Mouse (Mus musculus) midbrain, embryonic 12.5 days (tissue): ENCODE results near the gene Apoe. TPM values are rescaled to one million over a fixed set of nuclear protein-coding genes. Genes with fewer than 3 reads are reported as not detected.

Experiments used
- ATAC-seq: fragments of 200-750 bp; cut with Nextera tagmentation; 2 replicates; pipeline ENCODE4 v1.8.0; 2017; ENCODE audit warnings: low read depth, moderate TSS enrichment, moderate library complexity; ENCODE audit not compliant: low FRiP score
- H3K27ac ChIP-seq: fragments of 300-500 bp; sonication (generic); replicated peaks from 2 replicates; pipeline ENCODE4 v1.5.1; 2016; ENCODE audit warnings: mild to moderate bottlenecking
- H3K27me3 ChIP-seq: fragments of 300-500 bp; sonication (generic); 2 replicates; pipeline ENCODE4 v1.6.1; 2016; ENCODE audit warnings: mild to moderate bottlenecking
- H3K36me3 ChIP-seq: fragments of 300-500 bp; sonication (generic); 2 replicates; pipeline ENCODE4 v1.6.1; 2016
- H3K4me1 ChIP-seq: fragments of 300-500 bp; sonication (generic); 2 replicates; pipeline ENCODE4 v1.6.1; 2016
- H3K4me2 ChIP-seq: fragments of 300-500 bp; sonication (generic); replicated peaks from 2 replicates; pipeline ENCODE4 v1.6.1; 2016; ENCODE audit warnings: mild to moderate bottlenecking, moderate library complexity
- H3K4me3 ChIP-seq: fragments of 300-500 bp; sonication (generic); 2 replicates; pipeline ENCODE4 v1.5.1; 2016; ENCODE audit warnings: mild to moderate bottlenecking
- H3K9ac ChIP-seq: fragments of 300-500 bp; sonication (generic); replicated peaks from 2 replicates; pipeline ENCODE4 v1.6.1; 2016; ENCODE audit warnings: mild to moderate bottlenecking, moderate library complexity
- H3K9me3 ChIP-seq: fragments of 300-500 bp; sonication (generic); 2 replicates; pipeline ENCODE4 v1.6.1; 2016; ENCODE audit warnings: mild to moderate bottlenecking
- WGBS: fragments of 180-500 bp; shearing (Covaris S2); methylation state at CpG from one replicate; pipeline ENCODE4 v1.1.7; 2016; 5-methylcytosine and 5-hydroxymethylcytosine counted together
- polyA plus RNA-seq: library from polyadenylated mRNA; unstranded; fragments of >200 nt; fragmentation: Nextera tagmentation; extraction: Ambion mirVana; gene quantifications from 2 replicates; pipeline ENCODE4 v1.2.1, GENCODE M21; 2016

Gene Apoe
- polyA plus RNA-seq, 1 experiment from 2014 or later = 260 TPM

DNA sequence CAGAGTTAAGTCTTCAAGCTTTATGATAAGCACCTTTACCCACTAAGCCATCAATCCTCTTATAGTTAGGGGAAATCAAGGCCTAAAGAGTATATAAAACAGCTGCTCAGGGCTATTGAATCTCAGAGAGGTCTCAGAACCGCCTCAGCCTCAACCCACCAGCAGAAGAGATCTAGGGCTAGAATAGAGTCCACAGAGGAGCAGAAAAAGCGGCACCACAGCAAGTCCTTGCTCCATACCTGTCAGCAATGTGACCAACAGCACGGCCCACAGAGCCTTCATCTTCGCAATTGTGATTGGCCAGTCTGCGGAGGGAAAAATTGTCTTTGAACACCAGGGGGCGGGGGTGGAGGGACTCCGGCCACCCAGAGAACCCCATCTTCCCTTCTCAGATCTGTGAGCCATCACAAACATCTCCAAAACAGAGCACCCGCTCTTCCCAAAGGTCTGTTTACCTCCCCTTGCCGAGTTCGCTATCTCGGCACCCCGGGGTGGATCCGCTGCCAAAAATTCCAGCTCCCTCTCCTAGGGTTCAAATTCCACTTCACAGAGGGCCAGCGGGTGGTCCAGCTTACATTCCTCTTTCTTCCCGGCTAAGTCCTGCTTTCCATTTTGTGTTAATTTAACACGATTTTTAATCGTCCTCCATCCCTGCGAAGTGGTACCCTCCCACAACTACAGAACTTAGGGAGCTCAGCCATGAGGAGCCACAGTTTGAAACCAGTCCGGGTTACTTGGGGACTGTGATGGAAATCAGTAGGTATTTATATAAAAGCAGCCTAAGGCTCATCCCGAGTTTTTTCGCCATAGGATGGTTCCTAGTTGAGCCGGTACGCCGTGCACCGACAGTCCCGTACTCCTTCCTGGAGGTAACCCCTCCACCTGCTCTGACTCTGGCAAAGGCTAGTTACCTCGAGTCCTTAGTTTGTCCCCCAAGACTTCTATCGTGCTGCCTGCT lies 760 bp downstream of the Apoe start:
- WGBS = 3% methylated on average over 28 of the region's 28 CpGs
- ATAC-seq = peak; percentile 13; the same call in 1 of the 2 replicates
- Histone ChIP-seq H3K4me3 (peak overlapping the region; percentile 37), H3K27ac (no peak overlapping the region), H3K9me3 (no peaks in the 10 kb centered on the region), H3K36me3 (peaks cover 18% of the 10 kb centered on the region), H3K4me2 (peak overlapping the region; percentile 60), H3K27me3 (no peaks in the 10 kb centered on the region), H3K9ac (peak overlapping the region; percentile 63), H3K4me1 (peaks cover 24% of the 10 kb centered on the region)

DNA sequence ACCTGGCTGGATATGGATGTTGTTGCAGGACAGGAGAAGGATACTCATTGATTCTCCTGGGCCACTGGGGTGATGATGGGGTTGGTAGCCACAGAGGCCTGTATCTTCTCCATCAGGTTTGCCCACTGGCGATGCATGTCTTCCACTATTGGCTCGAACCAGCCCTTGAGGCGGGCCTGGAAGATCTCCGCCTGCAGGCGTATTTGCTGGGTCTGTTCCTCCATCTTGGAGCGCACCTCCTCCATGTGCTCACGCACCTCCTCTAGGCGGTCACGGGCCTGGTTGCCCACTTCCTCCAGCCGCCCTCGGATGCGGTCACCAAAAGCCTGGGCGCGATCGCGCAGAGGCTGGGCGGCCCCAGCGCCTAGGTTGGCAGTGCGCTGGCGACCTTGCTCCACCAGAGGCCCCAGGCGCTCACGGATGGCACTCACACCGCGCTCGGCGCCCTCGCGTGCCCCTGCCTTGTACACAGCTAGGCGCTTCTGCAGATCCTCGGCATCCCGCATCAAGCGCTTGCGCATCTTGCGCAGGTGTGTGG lies 2.6 kb downstream of the Apoe start:
- no peak for ATAC-seq
- H3K36me3 ChIP-seq = peaks cover 8% of the 10 kb centered on the region
- H3K4me2 ChIP-seq = no peak overlapping the region
- H3K27me3 ChIP-seq = no peaks in the 10 kb centered on the region
- no peaks in the 10 kb centered on the region for H3K9me3 ChIP-seq
- H3K4me1 ChIP-seq = peaks cover 26% of the 10 kb centered on the region
- H3K9ac ChIP-seq = no peak overlapping the region
- H3K27ac ChIP-seq = no peak overlapping the region
- no peak overlapping the region for H3K4me3 ChIP-seq
- 94% methylated on average over 34 of the region's 34 CpGs for WGBS

DNA sequence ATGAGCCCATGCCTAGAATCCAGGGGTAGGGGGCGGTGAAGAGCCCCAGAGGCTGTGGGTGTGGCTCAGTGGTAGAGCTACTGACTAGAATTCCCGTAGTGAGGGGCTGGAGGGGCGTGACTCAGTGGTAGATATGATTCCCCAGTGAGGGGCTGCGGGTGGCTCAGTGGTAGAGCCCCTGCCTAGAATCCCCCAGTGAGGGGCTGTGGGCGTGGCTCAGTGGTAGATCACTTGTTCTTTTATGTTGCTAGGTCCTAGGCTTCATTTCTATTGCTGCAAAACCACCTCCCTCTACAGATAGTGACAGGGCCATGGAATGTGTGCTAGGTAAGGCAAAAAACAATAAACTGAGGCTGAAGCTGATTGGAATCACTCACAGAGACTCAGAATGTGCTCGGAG lies 3.1 kb downstream of the Apoe start:
- Histone ChIP-seq H3K27ac (no peak overlapping the region), H3K9ac (no peak overlapping the region), H3K9me3 (no peaks in the 10 kb centered on the region), H3K4me2 (no peak overlapping the region), H3K4me1 (peaks cover 25% of the 10 kb centered on the region), H3K36me3 (peaks cover 8% of the 10 kb centered on the region), H3K4me3 (no peak overlapping the region), H3K27me3 (no peaks in the 10 kb centered on the region)
- ATAC-seq = no peak
- 89% methylated on average over 6 of the region's 6 CpGs for whole genome bisulfite sequencing

DNA sequence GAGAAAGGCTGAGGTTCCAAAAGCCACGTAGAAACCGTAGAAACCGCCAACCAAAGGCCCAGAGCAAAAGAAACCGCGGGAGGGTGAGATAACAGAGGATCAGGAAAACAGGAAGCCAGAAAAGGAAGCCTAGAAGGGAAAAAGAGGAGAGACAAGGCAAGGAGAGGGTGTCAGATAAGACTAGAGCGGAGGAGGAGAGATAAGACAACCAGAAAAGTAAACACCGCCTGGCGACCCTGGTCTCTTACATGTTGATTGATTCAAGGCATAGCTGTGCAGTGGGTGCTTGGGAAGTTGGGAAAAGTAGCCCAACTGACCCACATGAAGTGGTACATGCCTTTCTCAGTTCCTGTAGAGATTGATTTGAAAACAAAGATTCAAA lies 3.8 kb downstream of the Apoe start:
- H3K4me3 ChIP-seq = no peak overlapping the region
- H3K36me3 ChIP-seq = peaks cover 8% of the 10 kb centered on the region
- no peaks in the 10 kb centered on the region for H3K9me3 ChIP-seq
- ATAC-seq = no peak
- H3K27ac ChIP-seq = no peak overlapping the region
- H3K9ac ChIP-seq = no peak overlapping the region
- WGBS = 66% methylated on average over 8 of the region's 8 CpGs
- no peaks in the 10 kb centered on the region for H3K27me3 ChIP-seq
- no peak overlapping the region for H3K4me2 ChIP-seq
- peaks cover 23% of the 10 kb centered on the region for H3K4me1 ChIP-seq

DNA sequence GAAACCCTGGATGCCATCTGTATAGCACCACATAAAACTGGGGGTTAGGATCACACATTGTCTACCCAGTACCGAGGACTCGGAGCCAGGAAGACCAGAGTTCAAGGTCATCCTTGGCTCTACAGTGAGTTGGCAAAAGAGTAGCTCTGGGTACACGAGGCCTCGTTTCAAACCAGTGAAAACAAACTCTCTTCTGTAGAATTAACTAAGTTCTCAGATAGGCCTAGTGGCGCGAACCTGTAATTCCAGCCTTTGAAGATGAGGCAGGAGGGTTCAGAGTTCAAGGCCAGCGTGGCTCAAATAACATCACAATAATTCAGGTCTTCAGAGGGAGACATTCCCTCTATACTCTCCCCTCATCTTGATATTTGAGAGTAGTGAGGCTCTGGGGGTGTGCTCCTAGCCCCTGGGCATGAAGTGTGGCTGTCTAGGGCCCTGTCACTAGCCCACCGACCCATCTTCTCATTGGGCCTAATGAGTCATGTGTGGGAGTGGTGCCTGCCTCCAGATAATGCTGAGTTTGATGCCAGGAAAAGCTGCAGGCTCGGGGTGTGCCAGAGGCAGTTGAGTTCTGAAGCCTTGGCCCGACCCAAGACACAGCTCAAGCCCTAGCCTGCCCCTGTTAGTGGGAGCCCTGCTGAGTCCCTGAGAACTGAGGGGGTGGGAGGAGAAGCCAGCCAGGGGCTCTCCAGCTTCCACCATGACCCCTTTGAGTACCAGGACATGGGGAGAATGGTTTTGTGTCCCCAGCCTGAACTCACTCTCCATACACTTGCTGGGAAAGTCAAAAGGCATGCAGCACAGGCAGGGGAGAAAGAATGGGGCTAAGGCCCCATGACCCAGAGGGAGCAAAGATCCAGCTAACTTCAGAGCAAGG lies 4.4 kb downstream of the Apoe start:
- no peak overlapping the region for H3K4me3 ChIP-seq
- WGBS = 87% methylated on average over 10 of the region's 10 CpGs
- H3K9me3 ChIP-seq = no peaks in the 10 kb centered on the region
- no peak overlapping the region for H3K4me2 ChIP-seq
- no peak overlapping the region for H3K9ac ChIP-seq
- H3K27ac ChIP-seq = no peak overlapping the region
- no peak for ATAC-seq
- H3K27me3 ChIP-seq = no peaks in the 10 kb centered on the region
- H3K4me1 ChIP-seq = peaks cover 22% of the 10 kb centered on the region
- H3K36me3 ChIP-seq = peaks cover 8% of the 10 kb centered on the region

DNA sequence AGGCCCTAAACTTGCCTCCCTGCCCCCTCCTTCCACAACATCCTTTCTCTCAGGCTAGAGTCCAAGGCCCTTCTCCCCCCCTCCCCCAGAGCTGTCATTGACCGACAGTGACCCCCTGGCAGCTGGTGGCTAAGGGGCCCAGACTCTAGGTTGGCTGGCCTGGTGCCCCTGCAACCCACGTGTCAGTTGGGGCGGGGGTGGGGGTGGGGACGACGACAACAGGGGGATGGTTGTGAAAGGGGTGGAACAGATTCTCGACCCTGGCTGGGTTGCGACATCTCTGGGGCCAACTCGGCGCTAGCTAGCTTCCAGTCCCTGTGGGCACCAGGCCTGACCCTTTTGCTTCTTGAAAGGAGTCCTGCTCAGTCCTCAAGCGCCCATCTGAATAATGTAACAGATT lies 5.6 kb downstream of the Apoe start:
- no peak overlapping the region for H3K4me3 ChIP-seq
- no peak for ATAC-seq

DNA sequence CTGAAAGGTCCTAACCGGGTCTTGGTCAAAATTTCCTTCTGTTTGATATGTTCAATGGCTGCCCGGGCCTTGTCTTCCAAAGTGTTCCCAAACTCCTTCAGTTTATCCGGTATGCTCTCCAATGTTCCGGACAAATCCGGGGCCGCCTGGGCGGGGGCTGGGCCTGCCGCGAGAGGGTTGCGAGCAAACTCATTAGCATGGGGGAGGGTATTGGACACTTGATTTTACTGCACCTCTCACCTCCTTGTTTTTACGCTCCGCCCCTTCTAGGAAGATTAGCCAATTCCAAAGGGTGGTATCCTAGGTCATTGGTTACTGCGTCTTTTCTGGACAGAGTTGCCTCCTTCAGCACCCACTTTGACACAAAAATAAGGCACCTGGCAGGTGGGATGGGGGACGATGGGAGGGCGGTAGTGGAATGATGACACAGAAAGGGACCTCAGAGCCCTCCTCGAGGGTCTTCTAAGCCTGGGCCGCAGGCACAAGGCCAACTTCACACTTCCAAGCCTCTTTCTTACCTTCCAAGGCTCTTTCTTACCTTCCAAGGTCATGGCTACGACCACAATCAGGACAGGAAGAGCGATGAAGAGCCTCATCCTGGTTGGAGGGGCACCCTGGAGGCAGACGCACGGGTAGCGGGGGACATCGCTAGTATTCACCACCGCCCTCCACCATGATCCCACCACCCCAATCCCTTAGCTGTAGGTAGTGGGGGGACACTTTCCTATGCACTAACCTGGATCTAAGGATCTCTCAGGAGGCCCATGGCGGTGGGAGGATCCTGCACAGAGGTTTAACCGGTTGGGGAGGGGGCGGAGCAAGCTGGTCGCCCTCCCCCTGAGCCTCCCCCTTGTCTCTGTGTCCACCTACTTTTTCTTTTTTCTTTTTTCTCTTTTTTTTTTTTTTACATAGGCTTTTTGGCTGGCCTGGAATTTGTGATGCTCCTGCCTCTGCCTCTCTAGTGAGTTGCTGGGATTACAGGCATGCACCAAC lies 6.8 kb downstream of the Apoe start, which contains the start of gene Apoc1:
Gene Apoc1 (minus strand): TSS at position 788 of the 993 bp plus-strand sequence.
- H3K27ac ChIP-seq = no peak within 1 kb of the TSS

More for the DNA sequence above, 5.6 kb downstream of the Apoe start:
- H3K4me1 ChIP-seq = peaks cover 11% of the 10 kb centered on the region
- no peak overlapping the region for H3K4me2 ChIP-seq
- peaks cover 8% of the 10 kb centered on the region for H3K36me3 ChIP-seq
- 37% methylated on average over 10 of the region's 10 CpGs for WGBS
- H3K27me3 ChIP-seq = no peaks in the 10 kb centered on the region
- no peak overlapping the region for H3K9ac ChIP-seq
- no peak overlapping the region for H3K27ac ChIP-seq
- H3K9me3 ChIP-seq = no peaks in the 10 kb centered on the region

DNA sequence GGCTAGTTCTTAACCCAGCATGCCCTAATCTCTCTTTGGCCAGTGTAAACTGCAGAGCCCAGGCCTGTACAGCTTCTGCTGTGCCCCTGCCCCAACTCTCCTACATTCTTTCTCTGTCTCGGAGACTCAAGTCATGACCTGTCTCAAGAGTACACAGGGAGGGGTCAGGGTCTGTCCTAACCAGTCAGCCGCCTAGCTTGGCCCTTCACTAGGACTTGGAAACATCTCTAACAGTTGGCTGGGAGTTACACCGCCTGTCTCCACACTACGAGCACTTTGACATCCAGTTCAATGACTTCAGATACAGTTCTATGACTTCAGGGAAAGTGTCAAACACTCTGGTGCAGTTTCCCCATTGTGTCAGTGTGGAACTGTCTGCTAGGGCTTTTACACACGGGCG lies 7.6 kb downstream of the Apoe start:
- no peak overlapping the region for H3K4me3 ChIP-seq
- no peak overlapping the region for H3K9ac ChIP-seq
- no peak for ATAC-seq
- peaks cover 4% of the 10 kb centered on the region for H3K36me3 ChIP-seq
- H3K9me3 ChIP-seq = no peaks in the 10 kb centered on the region
- H3K4me2 ChIP-seq = no peak overlapping the region
- no peaks in the 10 kb centered on the region for H3K27me3 ChIP-seq
- peaks cover 5% of the 10 kb centered on the region; the same call in 1 of the 2 replicates for H3K4me1 ChIP-seq
- 72% methylated on average over 6 of the region's 6 CpGs for WGBS
- no peak overlapping the region for H3K27ac ChIP-seq

More for the DNA sequence above, 6.8 kb downstream of the Apoe start, which contains the start of gene Apoc1:
- Histone ChIP-seq H3K4me1 (peaks cover 5% of the 10 kb centered on the region; the same call in 1 of the 2 replicates), H3K27me3 (no peaks in the 10 kb centered on the region), H3K4me2 (no peak within 1 kb of the TSS), H3K9ac (no peak within 1 kb of the TSS), H3K4me3 (no peak within 1 kb of the TSS), H3K9me3 (no peaks in the 10 kb centered on the region), H3K36me3 (peaks cover 8% of the 10 kb centered on the region)
- 51% methylated on average over 28 of the region's 28 CpGs for WGBS
- ATAC-seq = no peak

DNA sequence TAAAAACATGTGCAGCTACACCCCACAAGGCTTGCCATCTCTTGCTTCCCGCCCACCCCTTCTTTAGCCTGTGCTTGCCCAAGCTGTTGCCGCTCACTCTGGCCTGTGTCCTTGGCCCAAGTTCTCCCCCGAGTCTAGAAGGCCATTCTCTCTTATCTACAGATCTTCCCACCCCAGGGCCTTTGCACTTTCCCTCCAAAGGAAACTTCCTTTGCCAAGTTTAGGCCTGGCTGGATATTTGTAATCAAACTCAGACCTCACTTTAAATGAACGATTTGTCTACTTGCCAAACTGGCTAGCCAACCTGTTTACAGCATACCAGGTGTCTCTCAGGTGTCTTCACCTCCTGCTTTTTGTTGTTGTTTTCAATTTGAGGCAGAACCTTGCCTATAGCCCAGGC lies 8.1 kb downstream of the Apoe start:
- H3K27me3 ChIP-seq = no peaks in the 10 kb centered on the region
- no peak overlapping the region for H3K4me2 ChIP-seq
- no peak overlapping the region for H3K9ac ChIP-seq
- ATAC-seq = no peak
- 89% methylated on average over 4 of the region's 4 CpGs for WGBS
- no peaks in the 10 kb centered on the region for H3K9me3 ChIP-seq
- no peak overlapping the region for H3K27ac ChIP-seq
- H3K36me3 ChIP-seq = no peaks in the 10 kb centered on the region
- no peak overlapping the region for H3K4me3 ChIP-seq
- peaks cover 5% of the 10 kb centered on the region; the same call in 1 of the 2 replicates for H3K4me1 ChIP-seq

DNA sequence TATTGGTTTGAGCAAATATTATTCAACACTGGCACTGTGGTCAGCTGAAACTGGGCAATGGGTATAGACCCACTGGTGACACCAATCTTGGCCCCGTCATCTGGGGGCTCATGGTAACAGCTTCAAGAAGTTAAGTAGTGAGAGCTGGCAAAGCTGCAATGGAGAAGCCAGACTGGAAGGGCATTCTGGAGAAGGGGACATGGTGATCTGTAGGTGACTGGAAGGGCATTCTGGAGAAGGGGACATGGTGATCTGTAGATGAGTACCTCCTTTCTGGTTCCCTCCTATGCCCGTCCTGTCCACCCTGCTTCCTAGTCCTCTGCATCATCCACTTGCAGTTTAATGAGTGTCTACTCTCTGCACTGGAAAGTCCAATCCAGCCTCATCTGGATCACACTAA lies 10.4 kb downstream of the Apoe start:
- Histone ChIP-seq H3K36me3 (no peaks in the 10 kb centered on the region), H3K27me3 (no peaks in the 10 kb centered on the region), H3K9me3 (no peaks in the 10 kb centered on the region), H3K4me3 (no peak overlapping the region), H3K4me1 (peaks cover 5% of the 10 kb centered on the region; the same call in 1 of the 2 replicates), H3K27ac (no peak overlapping the region), H3K4me2 (no peak overlapping the region), H3K9ac (no peak overlapping the region)
- WGBS = 86% methylated on average over 2 of the region's 2 CpGs
- ATAC-seq = no peak

DNA sequence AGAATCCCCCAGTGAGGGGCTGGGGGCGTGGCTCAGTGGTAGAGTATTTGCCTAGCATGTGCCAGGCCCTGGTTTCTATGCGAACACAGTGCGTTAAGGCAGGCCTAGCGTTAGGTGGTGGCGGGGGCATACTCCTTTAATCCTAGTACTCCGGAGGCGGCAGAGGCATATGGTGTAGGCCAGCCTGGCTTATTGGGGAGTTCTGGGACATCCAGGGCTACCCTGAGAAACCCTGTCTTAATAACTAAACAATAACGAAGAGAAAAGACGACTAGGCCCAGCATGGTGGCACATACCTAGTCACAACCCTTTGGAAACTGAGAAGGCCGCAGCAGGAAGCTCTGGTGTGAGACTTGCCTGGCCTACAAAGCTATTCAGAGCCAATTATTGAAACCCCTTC lies 10.9 kb downstream of the Apoe start:
- no peak overlapping the region for H3K4me3 ChIP-seq
- H3K9me3 ChIP-seq = no peaks in the 10 kb centered on the region
- 93% methylated on average over 10 of the region's 10 CpGs for WGBS
- H3K27me3 ChIP-seq = no peaks in the 10 kb centered on the region
- H3K27ac ChIP-seq = no peak overlapping the region
- H3K36me3 ChIP-seq = no peaks in the 10 kb centered on the region
- no peak overlapping the region for H3K9ac ChIP-seq
- peaks cover under 1% of the 10 kb centered on the region; the same call in 1 of the 2 replicates for H3K4me1 ChIP-seq
- no peak overlapping the region for H3K4me2 ChIP-seq
- ATAC-seq = no peak
